Mouse (Mus musculus) limb, embryonic 13.5 days (tissue): ENCODE measurements around the gene Vars. TPM values are rescaled to one million over a fixed set of nuclear protein-coding genes. Genes with fewer than 3 reads are reported as not detected.

Source experiments
- ATAC-seq: fragments of 200-750 bp; cut with Nextera tagmentation; 2 replicates; pipeline ENCODE4 v1.8.0; 2017; ENCODE audit warnings: low read depth, moderate number of reproducible peaks, moderate TSS enrichment; ENCODE audit not compliant: low FRiP score
- H3K27ac ChIP-seq: fragments of 300-500 bp; sonication (generic); 2 replicates; pipeline ENCODE4 v1.5.1; 2015; ENCODE audit warnings: inconsistent platforms, mild to moderate bottlenecking, moderate library complexity
- H3K27me3 ChIP-seq: fragments of 300-500 bp; sonication (generic); 2 replicates; pipeline ENCODE4 v1.6.1; 2015; ENCODE audit warnings: mild to moderate bottlenecking, inconsistent platforms
- H3K36me3 ChIP-seq: fragments of 300-500 bp; sonication (generic); 2 replicates; pipeline ENCODE4 v1.6.1; 2015; ENCODE audit warnings: inconsistent platforms, mild to moderate bottlenecking, moderate library complexity
- H3K4me1 ChIP-seq: fragments of 300-500 bp; sonication (generic); 2 replicates; pipeline ENCODE4 v1.6.1; 2015; ENCODE audit warnings: inconsistent platforms
- H3K4me2 ChIP-seq: fragments of 300-500 bp; sonication (generic); replicated peaks from 2 replicates; pipeline ENCODE4 v1.6.1; 2015; ENCODE audit warnings: inconsistent platforms, mild to moderate bottlenecking, moderate library complexity
- H3K4me3 ChIP-seq: fragments of 300-500 bp; sonication (generic); 2 replicates; pipeline ENCODE4 v1.5.1; 2015; ENCODE audit warnings: moderate library complexity, mild to moderate bottlenecking, inconsistent platforms
- H3K9ac ChIP-seq: fragments of 300-500 bp; sonication (generic); 2 replicates; pipeline ENCODE4 v1.6.1; 2015; ENCODE audit warnings: mild to moderate bottlenecking, inconsistent platforms
- H3K9me3 ChIP-seq: fragments of 300-500 bp; sonication (generic); 2 replicates; pipeline ENCODE4 v1.6.1; 2016; ENCODE audit warnings: inconsistent platforms
- WGBS: fragments of 180-500 bp; shearing (Covaris S2); methylation state at CpG from one replicate; pipeline ENCODE4 v1.1.7; 2015; 5-methylcytosine and 5-hydroxymethylcytosine counted together
- polyA plus RNA-seq: library from polyadenylated mRNA; unstranded; fragments of >200 nt; fragmentation: Nextera tagmentation; extraction: Ambion mirVana; gene quantifications from 2 replicates; pipeline ENCODE4 v1.2.1, GENCODE M21; 2015

The Vars gene
- polyA plus RNA-seq, 1 experiment from 2014 or later, result 110 TPM

DNA sequence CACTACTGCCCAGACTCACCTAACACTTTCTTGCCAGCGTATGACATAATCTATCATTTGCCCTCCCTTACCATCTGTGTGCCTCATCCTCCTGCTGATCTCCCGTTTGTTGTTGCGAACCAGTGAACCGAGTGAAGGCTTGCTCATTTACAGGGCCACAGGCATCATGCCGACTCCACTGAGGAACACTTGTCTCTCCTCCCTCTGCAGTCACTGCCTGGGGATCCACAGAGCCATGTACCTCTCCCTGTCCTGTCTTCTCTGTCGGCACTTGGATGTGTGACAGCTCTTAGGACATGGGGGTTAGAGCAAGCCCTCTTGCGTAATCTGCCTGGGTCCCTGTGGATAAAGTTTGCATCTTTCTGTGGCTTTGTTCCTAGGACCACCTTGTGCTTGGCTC lies 8.8 kb downstream of the Vars start:
- no peaks in the 10 kb centered on the region for H3K9me3 ChIP-seq
- no peaks in the 10 kb centered on the region for H3K27me3 ChIP-seq
- H3K4me2 ChIP-seq, result no peak overlapping the region
- H3K36me3 ChIP-seq, result peaks cover 97% of the 10 kb centered on the region
- no peak overlapping the region for H3K9ac ChIP-seq
- no peak overlapping the region for H3K4me3 ChIP-seq
- H3K27ac ChIP-seq, result no peak overlapping the region
- WGBS, result 93% methylated on average over 7 of the region's 7 CpGs
- ATAC-seq, result no peak
- no peaks in the 10 kb centered on the region for H3K4me1 ChIP-seq

DNA sequence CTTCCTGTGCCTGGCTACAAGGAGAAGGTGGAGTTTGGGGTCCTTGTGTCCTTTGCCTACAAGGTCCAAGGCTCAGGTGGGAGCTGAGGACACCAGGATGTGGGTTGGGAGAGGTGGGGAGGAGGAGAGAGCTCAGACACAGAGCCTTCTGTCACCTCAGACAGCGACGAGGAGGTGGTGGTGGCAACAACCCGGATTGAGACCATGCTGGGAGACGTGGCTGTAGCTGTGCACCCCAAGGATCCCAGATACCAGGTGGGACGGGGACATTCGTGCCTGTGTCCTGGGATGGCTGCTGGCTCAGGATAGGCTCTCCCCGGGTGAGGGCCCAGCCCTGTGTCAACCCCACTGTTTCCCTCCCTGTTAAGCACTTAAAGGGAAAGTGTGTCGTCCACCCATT lies 10.7 kb downstream of the Vars start:
- no peak overlapping the region for H3K9ac ChIP-seq
- H3K4me3 ChIP-seq, result no peak overlapping the region
- WGBS, result 93% methylated on average over 8 of the region's 8 CpGs
- H3K9me3 ChIP-seq, result no peaks in the 10 kb centered on the region
- no peaks in the 10 kb centered on the region; the same call in 1 of the 2 replicates for H3K4me1 ChIP-seq
- H3K27ac ChIP-seq, result no peak overlapping the region
- no peaks in the 10 kb centered on the region for H3K27me3 ChIP-seq
- peaks cover 99% of the 10 kb centered on the region for H3K36me3 ChIP-seq
- no peak for ATAC-seq
- H3K4me2 ChIP-seq, result no peak overlapping the region

DNA sequence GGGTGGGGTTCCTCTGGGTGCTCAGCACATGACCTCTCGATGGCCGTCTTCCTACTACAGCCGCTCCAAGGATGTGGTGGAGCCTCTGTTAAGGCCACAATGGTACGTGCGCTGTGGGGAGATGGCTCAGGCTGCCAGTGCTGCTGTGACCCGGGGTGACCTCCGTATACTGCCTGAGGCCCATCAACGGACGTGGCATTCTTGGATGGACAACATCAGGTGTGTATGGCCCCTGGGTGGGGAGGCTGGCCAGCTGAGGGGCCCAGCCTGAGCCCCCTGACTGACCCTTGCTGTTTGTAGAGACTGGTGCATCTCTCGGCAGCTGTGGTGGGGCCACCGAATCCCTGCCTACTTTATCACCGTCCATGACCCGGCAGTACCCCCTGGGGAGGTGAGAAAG lies 11.6 kb downstream of the Vars start:
- Histone ChIP-seq H3K27ac (no peak overlapping the region), H3K27me3 (no peaks in the 10 kb centered on the region), H3K4me3 (no peak overlapping the region), H3K4me1 (no peaks in the 10 kb centered on the region; the same call in 1 of the 2 replicates), H3K36me3 (peaks cover 98% of the 10 kb centered on the region), H3K9me3 (no peaks in the 10 kb centered on the region), H3K9ac (no peak overlapping the region), H3K4me2 (no peak overlapping the region)
- ATAC-seq, result no peak
- WGBS, result 80% methylated on average over 13 of the region's 13 CpGs

DNA sequence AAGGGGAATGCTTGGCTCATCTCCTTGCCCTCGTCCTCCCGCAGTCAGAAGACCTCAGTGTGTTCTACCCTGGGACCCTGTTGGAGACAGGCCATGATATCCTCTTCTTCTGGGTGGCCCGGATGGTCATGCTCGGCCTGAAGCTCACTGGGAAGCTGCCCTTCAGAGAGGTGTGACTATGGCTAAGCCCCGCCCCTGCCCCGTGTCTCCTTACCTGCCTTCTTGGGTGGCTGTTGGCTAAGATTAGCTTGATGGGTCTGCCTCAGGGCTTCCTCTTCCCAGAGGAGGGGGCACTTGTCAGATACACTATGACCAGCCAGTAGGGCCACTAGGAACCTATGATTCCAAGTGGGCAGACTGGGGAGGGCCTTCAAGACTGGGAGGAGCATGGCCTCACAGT lies 12.4 kb downstream of the Vars start:
- Histone ChIP-seq H3K27ac (no peak overlapping the region), H3K36me3 (peaks cover 95% of the 10 kb centered on the region), H3K9ac (no peak overlapping the region), H3K4me1 (no peaks in the 10 kb centered on the region; the same call in 1 of the 2 replicates), H3K4me3 (no peak overlapping the region), H3K9me3 (no peaks in the 10 kb centered on the region), H3K27me3 (no peaks in the 10 kb centered on the region), H3K4me2 (no peak overlapping the region)
- no peak for ATAC-seq
- 84% methylated on average over 6 of the region's 6 CpGs for WGBS

DNA sequence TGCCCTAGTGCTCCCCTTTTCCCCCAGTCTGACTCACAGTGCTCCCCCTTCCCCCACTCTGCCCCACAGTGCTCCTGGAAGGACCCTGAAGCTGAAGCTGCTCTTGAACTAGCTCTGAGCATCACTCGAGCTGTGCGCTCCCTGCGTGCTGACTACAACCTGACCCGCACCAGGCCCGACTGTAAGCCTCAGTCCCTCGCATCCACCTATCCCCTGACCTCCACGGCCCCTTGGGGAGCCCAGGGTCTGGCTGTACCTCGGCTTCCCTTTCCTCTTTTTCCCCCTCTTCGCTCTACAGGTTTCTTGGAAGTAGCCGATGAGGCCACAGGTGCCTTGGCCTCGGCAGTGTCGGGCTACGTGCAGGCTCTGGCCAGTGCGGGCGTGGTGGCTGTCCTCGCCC lies 14.5 kb downstream of the Vars start:
- WGBS, result 90% methylated on average over 16 of the region's 16 CpGs
- Histone ChIP-seq H3K9me3 (no peaks in the 10 kb centered on the region), H3K4me3 (no peak overlapping the region), H3K36me3 (peaks cover 76% of the 10 kb centered on the region), H3K4me2 (no peak overlapping the region), H3K27me3 (no peaks in the 10 kb centered on the region), H3K4me1 (no peaks in the 10 kb centered on the region; the same call in 1 of the 2 replicates), H3K9ac (no peak overlapping the region), H3K27ac (no peak overlapping the region)
- ATAC-seq, result no peak

DNA sequence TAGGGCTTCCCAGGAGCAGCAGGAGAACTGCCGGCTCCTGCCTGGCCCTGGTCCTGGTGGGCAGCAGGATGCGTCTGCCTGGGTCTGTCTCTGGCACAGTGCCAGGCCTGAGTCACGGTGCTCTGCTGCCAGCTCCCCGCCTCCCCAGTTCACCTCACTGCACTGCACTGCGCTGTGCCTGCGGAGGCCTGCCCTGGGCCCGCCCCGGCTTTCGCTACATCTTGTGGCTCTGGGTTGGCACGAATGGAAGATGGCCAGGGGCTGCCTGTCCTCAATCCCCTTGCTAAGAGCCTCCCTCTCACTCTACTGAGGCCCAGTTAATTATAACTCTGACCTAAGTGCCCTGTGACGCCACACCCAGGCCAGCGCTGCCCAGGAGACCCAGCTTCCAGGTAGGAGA lies 15.6 kb downstream of the Vars start, which contains the start of gene Vwa7:
Vwa7 (plus strand) TSS at position 204 of the 400 bp plus-strand sequence.
- Histone ChIP-seq H3K4me2 (no peak within 1 kb of the TSS), H3K36me3 (peaks cover 65% of the 10 kb centered on the region), H3K4me1 (peaks cover 7% of the 10 kb centered on the region), H3K9me3 (no peaks in the 10 kb centered on the region), H3K9ac (peak within 1 kb of the TSS; percentile 35; the same call in 1 of the 2 replicates), H3K27me3 (no peaks in the 10 kb centered on the region), H3K27ac (no peak within 1 kb of the TSS), H3K4me3 (no peak within 1 kb of the TSS)
- no peak for ATAC-seq
- 62% methylated on average over 12 of the region's 12 CpGs for WGBS

DNA sequence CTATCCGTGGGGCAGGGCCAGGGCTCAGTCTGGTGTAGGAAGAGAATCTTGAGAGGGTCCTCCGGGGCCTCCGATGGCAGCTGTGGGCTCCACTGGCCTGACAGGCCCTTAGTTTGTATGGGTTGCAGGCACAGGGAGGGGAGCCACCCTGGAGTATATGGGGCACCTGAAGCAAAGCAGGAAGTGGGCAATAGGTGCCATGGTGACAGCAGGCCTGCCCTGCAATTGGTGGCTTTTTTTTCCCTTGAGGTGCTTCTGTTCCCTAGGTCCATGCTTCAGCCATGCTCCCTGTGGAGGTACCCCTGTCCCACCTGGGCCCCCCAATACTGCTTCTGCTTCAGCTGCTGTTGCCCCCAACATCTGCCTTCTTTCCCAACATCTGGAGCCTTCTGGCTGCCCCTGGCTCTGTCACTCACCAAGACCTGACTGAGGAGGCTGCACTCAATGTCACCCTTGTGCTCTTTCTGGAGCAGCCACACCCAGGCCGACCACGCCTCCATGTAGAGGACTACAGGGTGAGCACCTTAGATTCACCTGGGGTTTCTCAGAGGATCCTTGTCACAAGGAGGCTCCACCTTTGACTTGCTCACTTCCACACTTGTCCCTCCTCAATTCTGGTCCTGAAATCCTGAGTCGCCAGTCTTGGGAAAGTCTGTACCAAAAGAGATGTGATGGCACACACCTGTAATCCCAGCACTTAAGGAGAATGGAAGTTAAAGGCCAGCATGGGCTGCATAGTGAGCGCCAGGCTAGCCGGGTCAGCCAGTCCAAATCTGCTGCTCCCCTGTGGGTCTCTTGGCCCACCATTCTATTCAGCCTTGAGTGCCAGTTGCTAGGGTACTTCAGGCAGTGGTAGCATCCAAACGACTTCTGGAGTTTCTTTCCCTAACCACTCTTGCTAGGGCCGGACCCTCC lies 16.3 kb downstream of the Vars start:
- no peaks in the 10 kb centered on the region for H3K27me3 ChIP-seq
- no peak overlapping the region for H3K4me2 ChIP-seq
- peaks cover 58% of the 10 kb centered on the region for H3K36me3 ChIP-seq
- H3K9me3 ChIP-seq, result no peaks in the 10 kb centered on the region
- no peak overlapping the region for H3K27ac ChIP-seq
- 78% methylated on average over 10 of the region's 10 CpGs for WGBS
- peaks cover 12% of the 10 kb centered on the region for H3K4me1 ChIP-seq
- H3K4me3 ChIP-seq, result no peak overlapping the region
- no peak for ATAC-seq
- peak overlapping the region; percentile 35; the same call in 1 of the 2 replicates for H3K9ac ChIP-seq

DNA sequence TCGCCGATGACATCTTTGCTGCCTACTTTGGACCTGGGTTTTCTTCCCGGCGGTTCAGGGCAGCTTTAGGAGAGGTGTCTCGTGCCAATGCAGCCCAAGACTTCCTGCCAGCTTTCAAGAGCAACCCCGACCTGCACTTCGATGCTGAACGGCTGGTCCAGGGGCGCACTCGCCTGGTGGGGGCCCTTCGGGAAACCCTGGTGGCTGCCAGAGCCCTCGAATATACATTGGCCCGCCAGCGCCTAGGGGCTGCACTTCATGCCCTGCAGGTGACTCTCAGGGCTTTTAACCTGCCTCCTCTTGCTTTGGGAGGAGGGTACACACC lies 16.9 kb downstream of the Vars start:
- ATAC-seq, result no peak
- Histone ChIP-seq H3K9me3 (no peaks in the 10 kb centered on the region), H3K4me3 (no peak overlapping the region), H3K36me3 (peaks cover 52% of the 10 kb centered on the region), H3K4me1 (peaks cover 12% of the 10 kb centered on the region), H3K27ac (no peak overlapping the region), H3K27me3 (no peaks in the 10 kb centered on the region), H3K4me2 (no peak overlapping the region), H3K9ac (no peak overlapping the region; the same call in 1 of the 2 replicates)
- 70% methylated on average over 14 of the region's 14 CpGs for WGBS

DNA sequence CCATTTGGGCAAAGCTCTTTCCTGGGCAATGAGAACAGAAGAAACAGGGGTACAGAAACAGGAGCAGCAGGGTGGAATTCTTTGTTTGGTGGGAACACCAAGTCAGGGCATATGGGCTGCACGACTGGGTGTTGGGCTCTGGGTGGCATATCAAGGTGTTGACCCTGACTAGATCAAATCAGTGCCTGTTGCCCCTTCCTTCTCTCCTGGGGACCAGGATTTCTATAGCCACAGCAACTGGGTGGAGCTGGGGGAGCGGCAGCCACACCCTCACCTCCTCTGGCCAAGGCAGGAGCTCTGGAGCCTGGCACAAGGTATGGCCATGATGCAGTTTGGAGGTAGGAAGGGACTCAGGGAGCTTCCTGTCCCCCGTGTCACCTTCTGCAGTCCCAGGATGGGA lies 17.4 kb downstream of the Vars start:
- peaks cover 12% of the 10 kb centered on the region for H3K4me1 ChIP-seq
- no peak for ATAC-seq
- H3K27me3 ChIP-seq, result no peaks in the 10 kb centered on the region
- H3K4me3 ChIP-seq, result no peak overlapping the region
- no peak overlapping the region for H3K27ac ChIP-seq
- peaks cover 47% of the 10 kb centered on the region for H3K36me3 ChIP-seq
- 86% methylated on average over 3 of the region's 3 CpGs for WGBS
- no peak overlapping the region for H3K9ac ChIP-seq
- no peaks in the 10 kb centered on the region for H3K9me3 ChIP-seq
- no peak overlapping the region for H3K4me2 ChIP-seq

DNA sequence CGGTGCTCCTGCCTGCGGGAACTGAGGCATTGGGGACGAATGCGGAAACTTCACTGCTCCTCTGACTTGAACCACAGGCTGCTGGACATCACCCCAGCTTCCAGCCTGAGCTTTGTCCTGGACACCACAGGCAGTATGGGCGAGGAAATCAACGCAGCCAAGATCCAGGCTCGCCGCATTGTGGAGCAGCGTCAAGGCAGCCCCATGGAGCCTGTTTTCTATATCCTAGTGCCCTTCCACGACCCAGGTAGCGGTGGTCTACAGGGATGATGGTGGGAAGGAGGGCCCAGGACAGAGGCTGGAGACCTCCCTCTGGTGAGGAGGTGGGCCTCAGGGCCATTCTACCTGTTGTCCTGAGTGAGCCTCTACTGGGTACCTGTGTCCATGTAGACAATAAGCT lies 19.1 kb downstream of the Vars start:
- Histone ChIP-seq H3K4me1 (peaks cover 12% of the 10 kb centered on the region), H3K27ac (no peak overlapping the region), H3K9ac (no peak overlapping the region), H3K27me3 (no peaks in the 10 kb centered on the region), H3K9me3 (no peaks in the 10 kb centered on the region), H3K4me3 (no peak overlapping the region), H3K36me3 (peaks cover 30% of the 10 kb centered on the region), H3K4me2 (no peak overlapping the region)
- WGBS, result 72% methylated on average over 11 of the region's 11 CpGs
- ATAC-seq, result no peak

DNA sequence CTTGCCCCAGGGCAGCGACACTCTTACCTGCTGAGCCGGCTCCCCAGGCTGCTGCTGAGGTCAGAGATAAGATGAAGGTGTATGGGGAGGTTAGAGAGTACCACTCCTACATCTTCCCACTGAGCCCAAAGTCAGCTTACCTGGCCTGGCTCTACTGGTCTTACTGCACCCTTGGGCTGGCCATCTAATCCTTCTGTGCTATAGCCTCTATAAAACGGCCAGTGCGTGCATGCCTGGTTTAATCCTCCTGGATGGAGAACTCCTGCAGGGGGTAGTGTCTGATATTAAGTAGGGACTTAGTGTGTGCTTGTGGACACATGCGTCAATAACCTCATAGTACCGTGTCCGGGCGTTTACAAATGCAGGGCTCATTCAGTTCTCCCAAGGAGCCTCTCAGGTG lies 19.8 kb downstream of the Vars start:
- Histone ChIP-seq H3K27ac (no peak overlapping the region), H3K9me3 (no peaks in the 10 kb centered on the region), H3K27me3 (no peaks in the 10 kb centered on the region), H3K36me3 (peaks cover 23% of the 10 kb centered on the region), H3K4me1 (peaks cover 12% of the 10 kb centered on the region), H3K9ac (no peak overlapping the region), H3K4me2 (no peak overlapping the region), H3K4me3 (no peak overlapping the region)
- ATAC-seq, result no peak
- 79% methylated on average over 8 of the region's 8 CpGs for WGBS

DNA sequence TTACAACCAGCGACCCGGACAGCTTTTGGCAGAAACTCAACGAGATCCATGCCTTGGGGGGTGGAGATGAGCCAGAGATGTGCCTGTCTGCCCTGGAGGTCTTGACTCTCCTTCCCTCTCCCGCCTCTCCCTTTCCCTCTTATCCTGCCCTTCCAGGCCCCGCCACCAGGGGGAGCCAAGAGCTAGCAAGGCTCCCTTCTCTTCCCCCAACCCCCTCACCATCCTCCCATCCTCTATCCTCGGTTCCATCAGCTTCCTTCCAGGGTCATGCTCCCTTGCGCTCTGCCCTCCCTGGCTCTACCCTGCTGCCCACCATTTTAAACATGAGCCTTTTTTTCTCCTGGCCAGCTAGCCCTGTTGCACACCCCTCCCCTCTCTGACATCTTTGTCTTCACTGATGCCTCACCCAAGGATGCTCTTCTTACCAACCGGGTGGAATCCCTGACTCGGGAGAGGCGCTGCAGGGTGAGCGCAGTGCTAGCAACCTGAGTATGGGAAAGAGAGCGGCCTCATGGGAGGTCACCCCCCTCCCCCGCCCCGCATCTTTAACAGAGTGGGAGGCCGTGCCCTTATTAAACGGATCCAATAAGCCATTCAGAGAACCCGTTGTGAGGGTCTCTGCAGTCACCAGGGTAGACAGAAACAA lies 20.5 kb downstream of the Vars start:
- no peak overlapping the region for H3K27ac ChIP-seq

More for the DNA sequence above, 20.5 kb downstream of the Vars start:
- Histone ChIP-seq H3K36me3 (peaks cover 16% of the 10 kb centered on the region), H3K4me1 (peaks cover 17% of the 10 kb centered on the region), H3K4me2 (peak overlapping the region; percentile 46), H3K9me3 (no peaks in the 10 kb centered on the region), H3K9ac (no peak overlapping the region), H3K27me3 (no peaks in the 10 kb centered on the region), H3K4me3 (no peak overlapping the region)
- WGBS, result 15% methylated on average over 17 of the region's 17 CpGs
- peak; percentile 20; the same call in 1 of the 2 replicates for ATAC-seq
